Mouse (Mus musculus) limb, embryonic 10.5 days (tissue): ENCODE measurements around the gene Vangl1. TPM values are rescaled to one million over a fixed set of nuclear protein-coding genes. Genes with fewer than 3 reads are reported as not detected.

Experiments
- DNase-seq: peaks from one replicate; pipeline ENCODE4 v3.0.0-alpha.2; 2017; ENCODE audit warnings: low spot score
- H3K27ac ChIP-seq: fragments of 300-500 bp; sonication (generic); 2 replicates; pipeline ENCODE4 v1.5.1; 2016; ENCODE audit warnings: mild to moderate bottlenecking
- H3K27me3 ChIP-seq: fragments of 300-500 bp; sonication (generic); 2 replicates; pipeline ENCODE4 v1.6.1; 2016; ENCODE audit warnings: low read depth, mild to moderate bottlenecking; ENCODE audit not compliant: poor library complexity, severe bottlenecking
- H3K36me3 ChIP-seq: fragments of 300-500 bp; sonication (generic); 2 replicates; pipeline ENCODE4 v1.6.1; 2016; ENCODE audit warnings: mild to moderate bottlenecking, moderate library complexity
- H3K4me1 ChIP-seq: fragments of 300-500 bp; sonication (generic); 2 replicates; pipeline ENCODE4 v1.6.1; 2016
- H3K4me3 ChIP-seq: fragments of 300-500 bp; sonication (generic); 2 replicates; pipeline ENCODE4 v1.5.1; 2016; ENCODE audit warnings: mild to moderate bottlenecking, moderate library complexity
- H3K9me3 ChIP-seq: fragments of 300-500 bp; sonication (generic); replicated peaks from 2 replicates; pipeline ENCODE4 v1.6.1; 2016; ENCODE audit warnings: mild to moderate bottlenecking
- WGBS: fragments of 180-500 bp; shearing (Covaris S2); methylation state at CpG from one replicate; pipeline ENCODE4 v1.1.7; 2016; 5-methylcytosine and 5-hydroxymethylcytosine counted together
- polyA plus RNA-seq: library from polyadenylated mRNA; unstranded; fragments of >200 nt; fragmentation: Nextera tagmentation; extraction: Ambion mirVana; gene quantifications from 2 replicates; pipeline ENCODE4 v1.2.1, GENCODE M21; 2016

Vangl1 gene
- polyA plus RNA-seq: 11.8 and 14.8 TPM in 2 replicates

DNA sequence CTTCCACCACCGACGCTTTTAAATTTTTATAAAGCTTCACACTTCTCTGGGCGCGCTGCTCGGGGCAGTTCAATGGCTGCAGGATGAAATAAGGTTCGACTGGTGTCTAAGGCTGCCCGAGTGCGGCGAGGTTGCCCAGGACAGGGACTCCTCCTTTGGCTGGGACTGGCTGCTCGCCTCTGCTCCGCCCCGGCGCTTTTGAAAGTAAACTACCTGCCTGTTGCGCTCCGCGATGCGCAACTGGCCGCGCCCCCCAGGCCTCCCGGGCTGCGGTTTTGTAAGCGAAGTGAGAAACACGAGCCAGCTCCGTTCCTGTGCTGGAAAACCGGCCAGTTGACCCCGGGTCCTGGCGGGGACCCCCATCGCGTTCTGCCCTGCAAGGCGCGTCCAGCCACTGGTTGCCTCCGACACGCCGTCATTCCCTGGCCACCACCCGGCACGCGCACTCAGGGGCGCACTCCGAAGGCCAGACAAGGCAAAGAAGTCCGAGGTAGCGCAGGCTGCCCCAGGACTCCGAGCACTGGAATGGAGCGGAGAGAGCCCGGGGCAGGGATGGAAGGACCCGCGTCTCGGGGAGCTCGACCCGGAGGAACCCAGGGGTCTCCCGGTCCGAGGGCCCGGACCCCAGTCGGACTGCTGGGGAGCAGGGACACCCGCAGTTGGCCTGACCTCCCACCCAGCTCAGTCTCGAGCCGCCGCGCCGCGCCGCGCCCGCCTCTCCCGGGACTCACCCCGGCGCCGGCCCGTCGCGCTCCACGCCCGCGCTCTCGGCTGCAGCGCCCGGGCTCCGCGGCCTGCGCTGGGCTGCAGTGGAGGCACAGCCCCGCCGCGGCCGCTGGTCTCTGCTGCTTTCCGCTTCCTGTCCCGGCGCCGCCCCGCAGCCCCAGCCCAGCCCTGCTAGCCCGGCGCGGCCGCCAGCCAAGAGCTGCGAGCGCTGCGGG is at the start of gene Vangl1:
Gene Vangl1 (minus strand): TSS at position 913 of the 941 bp plus-strand sequence.
- peaks cover 63% of the 10 kb centered on the region for H3K4me1 ChIP-seq
- under 1% methylated on average over 82 of the region's 95 CpGs for WGBS

DNA sequence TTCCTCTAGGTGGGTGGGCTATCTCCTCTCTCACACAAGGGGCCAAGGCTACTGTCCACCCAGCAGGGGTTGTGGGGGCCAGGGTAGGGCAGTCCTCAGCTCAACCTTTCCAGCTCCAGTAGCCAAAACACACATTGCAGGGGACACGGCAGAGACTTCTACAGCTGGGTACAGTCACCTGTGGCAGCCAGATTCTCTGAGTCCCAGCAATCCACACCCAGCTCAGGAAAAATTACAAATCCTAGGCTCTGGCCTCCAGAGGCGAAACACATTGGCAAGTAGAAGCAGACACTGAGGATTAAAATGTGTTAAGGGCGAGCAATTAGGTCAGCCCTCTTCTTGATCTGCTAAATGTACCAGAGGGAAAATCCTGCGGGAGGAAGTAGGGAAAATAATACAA is 49.1 kb upstream of the Vangl1 start:
- Histone ChIP-seq H3K4me1 (peaks cover 11% of the 10 kb centered on the region), H3K9me3 (no peaks in the 10 kb centered on the region), H3K27ac (0 out of 2 replicates have a peak overlapping the region, but pooled peaks have one; percentile 31), H3K4me3 (no peak overlapping the region), H3K36me3 (no peaks in the 10 kb centered on the region), H3K27me3 (no peaks in the 10 kb centered on the region)
- no peak for DNase-seq
- WGBS: 66% methylated on average over 4 of the region's 4 CpGs

More for the DNA sequence above, at the start of gene Vangl1:
- Histone ChIP-seq H3K9me3 (no peaks in the 10 kb centered on the region), H3K27ac (peak within 1 kb of the TSS; percentile 92), H3K4me3 (peak within 1 kb of the TSS; percentile 87), H3K27me3 (peaks cover 21% of the 10 kb centered on the region), H3K36me3 (no peaks in the 10 kb centered on the region)
- peak; percentile 86 for DNase-seq

DNA sequence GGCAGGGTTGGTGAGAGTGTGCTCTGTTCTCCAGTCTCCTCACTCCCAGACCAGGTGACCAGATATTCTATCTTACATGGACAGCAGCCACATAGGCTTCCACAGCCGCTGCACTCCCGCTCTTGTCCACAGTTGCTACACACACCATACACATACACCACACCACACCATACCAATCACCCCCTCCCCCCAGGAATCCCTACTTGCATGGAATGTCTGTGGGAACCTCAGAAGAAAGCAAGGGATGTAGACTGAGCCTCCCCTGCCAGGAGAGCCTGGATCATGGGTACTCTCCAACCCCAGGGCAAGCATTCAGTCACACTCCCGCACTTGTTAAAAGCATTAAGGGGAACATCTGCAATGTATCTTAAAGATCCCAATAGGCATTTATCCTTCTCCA is 48.4 kb upstream of the Vangl1 start:
- H3K4me3 ChIP-seq: no peak overlapping the region
- H3K9me3 ChIP-seq: no peaks in the 10 kb centered on the region
- DNase-seq: no peak
- no peak overlapping the region for H3K27ac ChIP-seq
- H3K27me3 ChIP-seq: no peaks in the 10 kb centered on the region
- peaks cover 11% of the 10 kb centered on the region for H3K4me1 ChIP-seq
- H3K36me3 ChIP-seq: no peaks in the 10 kb centered on the region
- WGBS: 78% methylated on average over 3 of the region's 3 CpGs

DNA sequence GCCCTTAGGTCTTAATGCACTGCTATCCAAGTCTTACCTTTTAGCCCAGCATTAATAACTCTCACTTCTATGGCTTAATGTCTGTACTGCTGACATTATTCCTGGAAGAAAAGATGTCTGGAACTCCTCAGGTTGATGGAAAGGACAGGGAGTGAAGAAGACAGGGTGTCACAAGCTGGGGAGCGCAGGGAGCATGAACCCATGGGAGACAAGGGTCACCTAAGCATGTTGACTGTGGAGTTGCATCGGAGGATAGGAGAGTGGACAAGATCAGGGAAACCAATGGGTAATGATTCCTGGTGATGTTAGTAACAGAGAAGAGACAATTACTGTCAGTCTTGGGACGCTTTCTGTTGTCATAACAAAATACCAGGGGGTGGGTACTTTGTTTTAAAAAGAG is 46.4 kb upstream of the Vangl1 start:
- Histone ChIP-seq H3K9me3 (no peaks in the 10 kb centered on the region), H3K27ac (no peak overlapping the region), H3K27me3 (no peaks in the 10 kb centered on the region), H3K36me3 (no peaks in the 10 kb centered on the region), H3K4me3 (no peak overlapping the region), H3K4me1 (peaks cover 13% of the 10 kb centered on the region)
- DNase-seq: no peak
- 97% methylated on average over 3 of the region's 3 CpGs for WGBS

DNA sequence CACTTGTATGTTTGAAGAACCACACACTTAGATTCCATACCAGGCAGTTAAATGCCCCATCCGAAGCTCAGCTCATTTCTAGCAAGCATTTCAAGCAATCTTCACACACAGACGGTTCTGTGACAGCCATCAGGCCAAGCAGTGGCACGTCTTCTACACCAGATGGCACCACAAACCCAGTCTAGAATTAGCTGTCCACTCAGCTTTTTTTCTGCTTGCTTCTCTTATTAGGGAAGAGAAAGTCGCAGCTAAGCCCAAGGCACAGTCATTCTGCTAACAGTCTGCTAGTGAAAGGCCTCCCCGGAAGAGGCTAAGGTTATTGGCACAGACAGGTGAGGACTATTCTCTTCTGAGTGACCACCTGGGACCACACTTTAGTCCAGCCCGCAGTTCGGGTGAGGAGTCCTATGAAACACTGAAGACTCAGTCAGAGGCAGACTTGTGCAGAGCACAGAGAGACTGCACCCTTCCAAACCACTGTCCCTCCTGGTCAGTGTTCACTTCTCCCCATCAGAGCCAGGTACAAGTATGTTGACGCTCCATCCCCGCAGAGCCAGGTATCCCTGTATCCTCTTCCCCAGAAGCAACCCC is 45.0 kb upstream of the Vangl1 start:
- 61% methylated on average over 9 of the region's 9 CpGs for WGBS
- DNase-seq: peak; percentile 64

DNA sequence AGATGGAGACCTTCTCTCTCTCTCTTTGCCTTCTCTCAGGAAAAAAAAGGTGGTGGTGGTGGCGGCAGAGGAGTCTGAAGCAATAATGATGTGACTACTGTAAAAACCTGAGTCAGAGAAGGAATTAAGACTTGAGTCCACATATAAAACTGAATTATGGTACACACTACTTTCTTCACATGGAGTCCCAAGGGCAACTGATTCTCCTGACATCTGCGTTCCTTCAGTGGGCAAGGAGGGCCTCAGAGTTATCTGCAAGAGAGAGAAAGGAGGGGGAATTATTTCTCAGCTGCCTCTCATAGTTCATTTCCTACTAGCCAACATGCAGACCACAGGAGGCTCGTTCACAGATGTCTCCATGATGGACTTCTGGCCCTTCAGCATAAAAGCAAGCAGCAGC is 40.1 kb upstream of the Vangl1 start:
- Histone ChIP-seq H3K36me3 (no peaks in the 10 kb centered on the region), H3K27me3 (no peaks in the 10 kb centered on the region), H3K9me3 (no peaks in the 10 kb centered on the region), H3K27ac (no peak overlapping the region), H3K4me3 (no peak overlapping the region), H3K4me1 (peaks cover 9% of the 10 kb centered on the region; the same call in 1 of the 2 replicates)
- 92% methylated on average over 3 of the region's 3 CpGs for WGBS
- no peak for DNase-seq

More for the DNA sequence above, 45.0 kb upstream of the Vangl1 start:
- Histone ChIP-seq H3K36me3 (no peaks in the 10 kb centered on the region), H3K27me3 (no peaks in the 10 kb centered on the region), H3K9me3 (no peaks in the 10 kb centered on the region), H3K4me1 (peaks cover 20% of the 10 kb centered on the region), H3K27ac (no peak overlapping the region), H3K4me3 (no peak overlapping the region)

DNA sequence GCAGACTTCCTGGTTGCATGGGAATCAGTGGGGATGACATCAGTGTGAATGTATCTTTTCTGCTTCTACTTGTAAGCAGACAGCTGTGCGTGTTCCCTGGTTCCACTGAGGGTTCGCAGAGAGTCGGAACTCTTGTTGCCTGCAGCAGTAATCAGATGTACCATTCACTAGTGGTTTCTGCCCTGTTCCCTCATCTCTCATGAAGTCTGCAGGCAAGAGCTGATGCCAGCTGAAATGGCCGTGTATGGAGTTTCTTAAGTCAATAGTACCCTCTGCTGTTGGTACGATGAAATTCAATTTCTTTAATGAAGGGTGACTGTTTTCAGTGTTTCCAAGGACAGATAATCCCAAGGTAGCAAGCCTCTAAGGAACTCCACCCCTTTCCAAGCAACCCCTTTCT is 38.4 kb upstream of the Vangl1 start:
- DNase-seq: no peak

DNA sequence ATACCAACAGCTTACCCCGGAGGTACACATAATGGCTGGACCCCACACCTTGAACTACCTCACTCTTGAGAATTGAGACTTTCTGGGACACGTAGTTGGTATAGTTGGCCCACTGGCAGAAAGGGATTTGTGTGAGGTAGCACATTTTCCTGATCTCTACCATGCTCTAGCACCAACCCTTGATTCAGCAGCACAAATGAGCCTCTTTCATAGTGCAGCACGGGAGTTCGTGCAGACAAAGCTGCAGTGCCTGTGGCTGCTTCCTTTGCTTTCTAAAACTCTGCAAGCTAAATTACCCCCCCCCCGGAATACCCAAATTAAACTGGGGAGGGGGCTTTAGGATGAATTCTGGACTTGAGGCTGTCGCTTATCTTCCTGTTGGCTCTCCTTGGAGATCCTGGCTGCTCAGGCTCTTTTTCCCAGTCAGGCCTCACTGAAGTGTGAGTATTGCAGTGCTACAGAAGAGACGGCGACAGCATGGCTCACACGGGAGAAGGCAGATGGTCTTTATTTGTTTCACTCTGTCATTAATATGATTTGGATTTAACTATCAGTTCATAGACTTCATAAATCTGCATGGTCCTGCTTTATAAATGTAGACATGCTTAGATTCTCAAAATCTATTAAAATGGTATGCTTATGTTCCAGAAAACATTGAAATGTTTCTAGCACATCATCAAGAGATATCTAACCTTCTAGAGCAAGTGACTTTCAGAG is 27.1 kb upstream of the Vangl1 start:
- Histone ChIP-seq H3K9me3 (no peaks in the 10 kb centered on the region), H3K4me1 (no peaks in the 10 kb centered on the region), H3K27ac (no peak overlapping the region), H3K27me3 (no peaks in the 10 kb centered on the region), H3K4me3 (no peak overlapping the region), H3K36me3 (no peaks in the 10 kb centered on the region)
- 90% methylated on average over 9 of the region's 9 CpGs for WGBS
- DNase-seq: no peak

More for the DNA sequence above, 38.4 kb upstream of the Vangl1 start:
- H3K27me3 ChIP-seq: no peaks in the 10 kb centered on the region
- H3K36me3 ChIP-seq: no peaks in the 10 kb centered on the region
- H3K4me3 ChIP-seq: no peak overlapping the region
- H3K9me3 ChIP-seq: no peaks in the 10 kb centered on the region
- 63% methylated on average over 5 of the region's 5 CpGs for WGBS
- peaks cover 9% of the 10 kb centered on the region; the same call in 1 of the 2 replicates for H3K4me1 ChIP-seq
- no peak overlapping the region for H3K27ac ChIP-seq

DNA sequence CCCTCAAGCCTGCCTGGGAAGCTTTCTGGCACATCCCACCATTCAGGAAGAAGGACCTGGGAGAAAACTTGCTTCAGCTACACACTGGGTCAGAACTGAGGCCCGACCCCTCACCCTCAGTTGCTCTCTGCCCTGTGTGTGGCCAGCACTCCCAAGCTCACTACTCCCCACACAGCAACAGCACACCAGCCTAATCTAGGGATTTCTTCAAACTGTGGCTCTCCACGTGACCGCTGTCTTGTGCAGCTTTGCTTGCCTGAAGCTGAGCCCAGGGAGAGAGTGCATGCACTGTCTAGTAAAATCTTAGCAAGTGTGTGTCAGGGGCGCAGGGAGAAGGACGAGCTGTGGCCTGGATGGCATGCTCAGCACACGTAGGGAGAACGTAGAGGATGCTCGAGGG is 18.3 kb upstream of the Vangl1 start:
- no peaks in the 10 kb centered on the region for H3K9me3 ChIP-seq
- DNase-seq: peak; percentile 22
- no peak overlapping the region for H3K4me3 ChIP-seq
- no peaks in the 10 kb centered on the region for H3K27me3 ChIP-seq
- H3K4me1 ChIP-seq: peaks cover 14% of the 10 kb centered on the region
- no peaks in the 10 kb centered on the region for H3K36me3 ChIP-seq
- WGBS: 88% methylated on average over 8 of the region's 8 CpGs
- H3K27ac ChIP-seq: no peak overlapping the region

DNA sequence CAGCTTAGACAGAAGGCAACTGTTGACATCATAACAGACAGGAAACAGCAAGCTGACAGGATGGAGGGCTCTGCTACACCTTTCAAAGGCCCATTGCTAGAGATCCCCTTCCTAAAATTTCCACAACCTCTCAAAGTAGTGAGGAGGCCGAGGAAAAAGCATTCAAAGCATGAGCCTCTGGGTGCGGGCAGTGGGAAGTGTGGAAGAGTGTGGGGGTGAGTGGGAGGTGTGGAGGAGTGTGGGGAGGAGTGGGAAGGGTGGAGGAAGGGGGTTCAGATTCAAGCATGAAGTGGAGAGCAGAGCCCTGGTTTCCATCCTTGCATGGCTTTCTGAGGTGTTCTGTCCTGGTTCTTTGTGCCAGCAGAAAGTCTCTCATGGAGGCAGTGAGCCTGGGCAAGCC is 13.8 kb upstream of the Vangl1 start:
- 87% methylated on average over 2 of the region's 2 CpGs for WGBS
- H3K36me3 ChIP-seq: no peaks in the 10 kb centered on the region
- H3K4me3 ChIP-seq: no peak overlapping the region
- no peak overlapping the region for H3K27ac ChIP-seq
- no peaks in the 10 kb centered on the region for H3K9me3 ChIP-seq
- peaks cover 10% of the 10 kb centered on the region for H3K4me1 ChIP-seq
- peak; percentile 19 for DNase-seq
- no peaks in the 10 kb centered on the region for H3K27me3 ChIP-seq

DNA sequence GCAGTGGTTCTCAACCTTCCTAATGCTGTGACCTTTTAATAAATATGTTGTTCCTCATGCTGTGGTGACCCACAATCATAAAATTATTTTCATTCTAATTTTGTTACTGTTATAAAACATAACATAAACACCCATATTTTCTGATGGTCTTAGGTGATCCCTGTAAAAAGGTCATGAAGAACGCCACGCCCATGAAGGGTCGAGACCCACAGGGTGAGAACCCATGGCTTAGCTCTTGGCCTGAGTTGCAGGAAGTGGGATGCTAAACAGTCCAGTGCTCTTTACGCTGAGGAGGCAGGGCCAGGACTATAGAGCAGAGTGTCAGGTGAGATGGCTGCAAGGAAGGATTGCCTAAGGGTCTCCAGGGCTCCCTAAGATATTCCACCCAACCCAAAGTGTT is 10.2 kb upstream of the Vangl1 start:
- H3K9me3 ChIP-seq: no peaks in the 10 kb centered on the region

DNA sequence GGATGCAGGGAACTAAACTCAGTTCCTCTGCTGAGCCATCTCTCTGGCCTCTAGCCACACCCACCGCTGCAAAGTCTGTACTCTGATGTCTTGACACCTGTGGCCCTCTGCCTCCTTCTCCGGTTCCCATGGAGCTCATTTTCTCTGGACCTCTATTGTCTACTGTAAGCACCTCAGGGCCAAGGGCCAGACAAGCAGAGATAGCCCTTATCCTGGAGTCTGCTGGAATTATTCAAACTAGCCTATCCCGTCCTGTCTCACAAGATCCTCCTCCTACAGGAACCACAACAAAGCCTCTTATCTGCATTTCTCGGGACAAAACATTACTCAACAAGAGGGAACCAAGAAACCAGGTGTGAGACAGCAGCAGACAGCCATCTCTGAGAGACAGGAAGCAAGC is 9.8 kb upstream of the Vangl1 start:
- peak; percentile 19 for DNase-seq
- Histone ChIP-seq H3K36me3 (no peaks in the 10 kb centered on the region), H3K27me3 (no peaks in the 10 kb centered on the region), H3K27ac (no peak overlapping the region), H3K4me3 (no peak overlapping the region), H3K9me3 (no peaks in the 10 kb centered on the region), H3K4me1 (no peaks in the 10 kb centered on the region; the same call in 1 of the 2 replicates)
- 64% methylated on average over 4 of the region's 4 CpGs for WGBS

More for the DNA sequence above, 10.2 kb upstream of the Vangl1 start:
- Histone ChIP-seq H3K4me3 (no peak overlapping the region), H3K36me3 (no peaks in the 10 kb centered on the region), H3K27me3 (no peaks in the 10 kb centered on the region), H3K4me1 (no peaks in the 10 kb centered on the region; the same call in 1 of the 2 replicates), H3K27ac (no peak overlapping the region)
- 91% methylated on average over 4 of the region's 4 CpGs for WGBS
- no peak for DNase-seq
